Mouse (Mus musculus) heart, postnatal 4 days (tissue): Measurements from ENCODE around the gene Gm14440. TPM values are rescaled to one million over a fixed set of nuclear protein-coding genes. Genes with fewer than 3 reads are reported as not detected.
"Not testable (repeated sequence)": the region's sequence is repeated elsewhere in the genome, so short reads cannot be mapped to it uniquely, and the experiment has no call there.

Experiments
- DNase-seq: peaks from one replicate; pipeline ENCODE4 v3.0.0; 2021
- total RNA-seq, 2 experiments: library from RNA; stranded (reverse); gene quantifications; 2 replicates each; pipeline ENCODE4 v1.2.3; 2021

The Gm14440 gene
- 1 to 10 TPM in 1 of 2 experiments, not detected in 1; 7.1 TPM for total RNA-seq

DNA sequence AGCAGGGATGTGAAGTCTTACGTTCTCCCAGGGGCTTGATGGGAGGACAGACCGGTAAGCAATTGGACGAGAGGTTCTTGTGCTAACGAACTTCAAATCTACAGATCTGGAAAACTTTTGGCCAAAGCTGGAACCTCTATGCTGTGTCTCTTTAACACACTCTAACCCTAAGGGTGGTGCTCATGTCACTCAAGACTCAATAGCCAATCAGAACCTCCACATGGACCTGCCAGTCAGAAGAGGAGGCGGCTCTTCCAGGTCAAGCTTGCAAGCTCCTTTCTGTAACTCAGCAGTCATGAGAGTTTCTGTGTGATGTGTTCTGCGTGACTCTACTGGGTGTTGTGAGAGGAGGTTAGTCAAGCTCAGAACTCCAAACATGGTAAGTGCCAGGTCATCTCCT is at the start of gene Gm14440:
TSS of gene Gm14440 (plus strand) at position 301 of the 400 bp plus-strand sequence.
- not testable (repeated sequence) for DNase-seq

Other genes starting within 250 kb of the Gm14440 start
- gene Gm14393, start 207.3 kb upstream of the Gm14440 start, total RNA-seq, result 1 to 10 TPM in 1 of 2 experiments, not detected in 1; 1.6 TPM
- gene Gm14399, start 133.1 kb upstream of the Gm14440 start, total RNA-seq, result 1 to 10 TPM; 8.6 to 9.1 TPM
- under 1 TPM; 0.72 to 0.76 TPM for gene Gm14443, start 99.3 kb upstream of the Gm14440 start, total RNA-seq
- gene Gm14391, start 68.2 kb upstream of the Gm14440 start, total RNA-seq, result 10 to 100 TPM; 34.8 to 36.5 TPM
- gene Gm4631, start 63.1 kb downstream of the Gm14440 start, total RNA-seq, result 10 to 100 TPM; 18.3 to 19.4 TPM
- 1 to 10 TPM; 6.6 to 8.8 TPM for gene Zfp968, start 97.3 kb downstream of the Gm14440 start, total RNA-seq
- 1 to 10 TPM; 3.4 to 3.9 TPM for gene Gm4724, start 160.7 kb downstream of the Gm14440 start, total RNA-seq
- gene Zfp965, start 194.9 kb downstream of the Gm14440 start, total RNA-seq, result 1 to 10 TPM; 3.0 to 4.0 TPM